Comparison of ENCODE assay signal across 9 mouse cellular contexts in genomic region chr1:10880026-10880727, GRCm38 (mm10).
DNase-seq lines count a peak whose midpoint lies in the region; ATAC-seq and TF ChIP-seq lines count a peak whose summit lies in the region.
"Had no signal": no experiment of that assay in that cellular context is flagged by ENCODE, and none has a peak within 500 bp of the region (broad histone marks: within the 10 kb centered on the region; RNA-seq: fewer than 3 reads in every experiment).

No protein-coding gene starts in this region.

- WGBS in hindbrain, embryonic 13.5 days: 68% methylated on average over 12 of the region's 12 CpGs
- WGBS in hindbrain, postnatal 0 days: 71% methylated on average over 12 of the region's 12 CpGs
- WGBS in kidney, postnatal 0 days: 58% methylated on average over 12 of the region's 12 CpGs

- no peak for TF ChIP-seq CTCF in hindbrain, postnatal 0 days (IDR thresholded peaks at IDR 0.05; ENCODE audit: low read depth)
- TF ChIP-seq CTCF in C2C12 (IDR thresholded peaks at IDR 0.05; ENCODE audit: control insufficient read depth, insufficient read depth, insufficient read length): no peak
- peak; percentile 20; the same call in 1 of the 2 replicates for TF ChIP-seq CTCF in kidney, postnatal 0 days (IDR thresholded peaks at IDR 0.05; ENCODE audit: low read depth)

- no peaks in the 10 kb centered on the region for H3K79me3 ChIP-seq in C2C12 (ENCODE audit: low read depth)

- no peaks in the 10 kb centered on the region for H3K79me2 ChIP-seq in C2C12 (ENCODE audit: control insufficient read depth, insufficient read depth)

- H3K9ac ChIP-seq in hindbrain, embryonic 13.5 days: no peak overlapping the region
- H3K9ac ChIP-seq in hindbrain, postnatal 0 days (replicated peaks; ENCODE audit: low read length): no peak overlapping the region
- no peak overlapping the region for H3K9ac ChIP-seq in kidney, postnatal 0 days (ENCODE audit: low read depth, low read length)

- H3K4me3 ChIP-seq in hindbrain, embryonic 13.5 days: no peak overlapping the region
- H3K4me3 ChIP-seq in hindbrain, postnatal 0 days (ENCODE audit: low read length): no peak overlapping the region
- no peak overlapping the region for H3K4me3 ChIP-seq in C2C12 (ENCODE audit: insufficient read depth, poor library complexity, severe bottlenecking)
- no peak overlapping the region for H3K4me3 ChIP-seq in kidney, postnatal 0 days (replicated peaks; ENCODE audit: low read depth, low read length)

- no peak overlapping the region for H3K27ac ChIP-seq in hindbrain, embryonic 13.5 days
- H3K27ac ChIP-seq in hindbrain, postnatal 0 days: no peak overlapping the region
- no peak overlapping the region for H3K27ac ChIP-seq in kidney, postnatal 0 days

- no peaks in the 10 kb centered on the region for H3K36me3 ChIP-seq in hindbrain, embryonic 13.5 days
- no peaks in the 10 kb centered on the region for H3K36me3 ChIP-seq in hindbrain, postnatal 0 days (ENCODE audit: insufficient read depth, low read length)
- no peaks in the 10 kb centered on the region for H3K36me3 ChIP-seq in C2C12 (ENCODE audit: control insufficient read depth, insufficient read depth)
- no peaks in the 10 kb centered on the region for H3K36me3 ChIP-seq in kidney, postnatal 0 days (ENCODE audit: insufficient read depth, low read length)

- no peaks in the 10 kb centered on the region for H3K4me1 ChIP-seq in hindbrain, embryonic 13.5 days (replicated peaks)
- H3K4me1 ChIP-seq in hindbrain, postnatal 0 days (ENCODE audit: insufficient read depth, low read length): no peaks in the 10 kb centered on the region
- no peaks in the 10 kb centered on the region for H3K4me1 ChIP-seq in kidney, postnatal 0 days (replicated peaks; ENCODE audit: insufficient read depth, low read length)

- no peaks in the 10 kb centered on the region for H3K27me3 ChIP-seq in hindbrain, embryonic 13.5 days
- no peaks in the 10 kb centered on the region for H3K27me3 ChIP-seq in hindbrain, postnatal 0 days (ENCODE audit: insufficient read depth, low read length)
- H3K27me3 ChIP-seq in C2C12 (ENCODE audit: control insufficient read depth, insufficient read depth, insufficient read length): no peaks in the 10 kb centered on the region
- no peaks in the 10 kb centered on the region for H3K27me3 ChIP-seq in kidney, postnatal 0 days (ENCODE audit: insufficient read depth, low read length)

- 0 out of 2 replicates have a peak overlapping the region, but pooled peaks have one; percentile 13 for H3K4me2 ChIP-seq in hindbrain, embryonic 13.5 days
- no peak overlapping the region for H3K4me2 ChIP-seq in hindbrain, postnatal 0 days (ENCODE audit: low read depth, low read length)
- 0 out of 2 replicates have a peak overlapping the region, but pooled peaks have one; percentile 4 for H3K4me2 ChIP-seq in kidney, postnatal 0 days (ENCODE audit: low read length)

- no peak for DNase-seq in hindbrain, postnatal 0 days (ENCODE audit: low spot score)
- DNase-seq in c-Kit-positive CD71-negative TER-119-negative erythroid progenitor cells, embryonic 14.5 days (ENCODE audit: low read depth): peak; percentile 14
- peak; percentile 38 for DNase-seq in kidney, postnatal 0 days (ENCODE audit: low spot score)
- DNase-seq in spleen, postnatal 14 days (ENCODE audit: low spot score in 2 of 2): no peak
- no peak for DNase-seq in right cerebral cortex, postnatal 10 days (ENCODE audit: low spot score in 2 of 2)
- DNase-seq in layer of hippocampus, adult 9-11 months: no peak
- DNase-seq: lung, adult 18-20 months had no signal

- ATAC-seq in hindbrain, embryonic 13.5 days (ENCODE audit: low FRiP score): no peak
- no peak for ATAC-seq in hindbrain, postnatal 0 days
- no peak for ATAC-seq in kidney, postnatal 0 days (replicated peaks; ENCODE audit: low FRiP score, low read depth)

- no peaks in the 10 kb centered on the region for H3K9me3 ChIP-seq in hindbrain, embryonic 13.5 days
- no peaks in the 10 kb centered on the region for H3K9me3 ChIP-seq in hindbrain, postnatal 0 days (ENCODE audit: low read length)
- H3K9me3 ChIP-seq in kidney, postnatal 0 days (replicated peaks; ENCODE audit: low read length): no peaks in the 10 kb centered on the region

- no peak overlapping the region for H3ac ChIP-seq in C2C12 (ENCODE audit: control insufficient read depth, insufficient read length, low read depth)

TF ChIP-seq in C2C12, 6 proteins besides CTCF, POLR2A, EP300 and RAD21:
- TF ChIP-seq CEBPB (IDR thresholded peaks at IDR 0.05; ENCODE audit: low read depth) (peak; percentile 17), MYOG (IDR thresholded peaks at IDR 0.05; ENCODE audit: control insufficient read depth, extremely low read depth, insufficient read length) (no peak), MAX (IDR thresholded peaks at IDR 0.05) (no peak), MYOD1 (IDR thresholded peaks at IDR 0.05; ENCODE audit: control insufficient read depth, insufficient read length, low read depth) (peak; percentile 84), FOSL1 (IDR thresholded peaks at IDR 0.05; ENCODE audit: insufficient read depth, low read length, poor library complexity, severe bottlenecking) (no peak), USF1 (IDR thresholded peaks at IDR 0.05; ENCODE audit: low read depth) (no peak)
TF ChIP-seq in C2C12: peak in this region for 2.

Comparison
In these comparisons a context has a peak if more than half of its experiments do, and no peak if none do; other contexts are left out.
1. DNase-seq: peak in c-Kit-positive CD71-negative TER-119-negative erythroid progenitor cells, embryonic 14.5 days (single experiment) and kidney, postnatal 0 days (single experiment); none in hindbrain, postnatal 0 days (single experiment), spleen, postnatal 14 days (0 of 2), right cerebral cortex, postnatal 10 days (0 of 2) and layer of hippocampus, adult 9-11 months (single experiment).